8 mouse cellular contexts compared by ENCODE assay signal in genomic region chr5:24586547-24587199, GRCm38 (mm10). TPM values are rescaled to one million over a fixed set of nuclear protein-coding genes. Genes with fewer than 3 reads are reported as not detected.
DNase-seq lines count a peak whose midpoint lies in the region; ATAC-seq and TF ChIP-seq lines count a peak whose summit lies in the region.

Gene Chpf2 (plus strand): TSS chr5:24586741.

- H3K4me1 ChIP-seq in forebrain, postnatal 0 days (ENCODE audit: insufficient read depth) = peaks cover 10% of the 10 kb centered on the region

- peak within 1 kb of the TSS; percentile 79 for H3K4me3 ChIP-seq in forebrain, postnatal 0 days (ENCODE audit: low read depth, low read length)

- no peaks in the 10 kb centered on the region for H3K9me3 ChIP-seq in forebrain, postnatal 0 days (ENCODE audit: low read length)

- ATAC-seq in forebrain, postnatal 0 days = peak; percentile 96

- H3K9ac ChIP-seq in forebrain, postnatal 0 days = peak within 1 kb of the TSS; percentile 83

- peaks cover 30% of the 10 kb centered on the region for H3K36me3 ChIP-seq in forebrain, postnatal 0 days (ENCODE audit: insufficient read depth)

- WGBS in forebrain, postnatal 0 days = under 1% methylated on average over 43 of the region's 43 CpGs

- H3K27me3 ChIP-seq in forebrain, postnatal 0 days (ENCODE audit: insufficient read depth, low read length) = no peaks in the 10 kb centered on the region

- TF ChIP-seq CTCF in forebrain, postnatal 0 days (IDR thresholded peaks at IDR 0.05; ENCODE audit: low read depth) = peak; percentile 36; the same call in 1 of the 2 replicates

- peak; percentile 82 for DNase-seq in Muller cell, postnatal 12 days (ENCODE audit: inconsistent ontology term)
- peak; percentile 76 to 82 for DNase-seq in cerebellum, adult 18-20 months
- DNase-seq in forebrain, postnatal 0 days = peak; percentile 91
- peak; percentile 80 for DNase-seq in heart, postnatal 4 days
- DNase-seq in layer of hippocampus, adult 8-10 months (ENCODE audit: low spot score in 2 of 2) = peak; percentile 73 to 75
- peak; percentile 90 for DNase-seq in lung, postnatal 10 days
- peak; percentile 90 for DNase-seq in retina, embryonic 14.5 days (ENCODE audit: low spot score)
- peak; percentile 82 to 88 for DNase-seq in thymus, postnatal 36 days

- peak within 1 kb of the TSS; percentile 88 for H3K4me2 ChIP-seq in forebrain, postnatal 0 days (ENCODE audit: low read depth)

- peak within 1 kb of the TSS; percentile 88 for H3K27ac ChIP-seq in forebrain, postnatal 0 days (ENCODE audit: low read depth, low read length)

RNA-seq across cellular contexts. Expression of gene Chpf2, which starts in this region (rescaled TPM):
- total RNA-seq in forebrain, postnatal 0 days (2014; rRNA removed) = 25.0 and 33.5 TPM in 2 replicates
- polyA plus RNA-seq in forebrain, postnatal 0 days (2015; fragmentation: Nextera tagmentation; extraction: Ambion mirVana) = 18.7 and 21.3 TPM in 2 replicates
- 10 to 100 TPM; 19.9 to 21.6 TPM for total RNA-seq in heart, postnatal 4 days (2021)
- 10 to 100 TPM; 68.4 to 78.7 (median 75.5) TPM for total RNA-seq in layer of hippocampus, adult 8-10 months (2022)

Comparison
In these comparisons a context has a peak if more than half of its experiments do, and no peak if none do; other contexts are left out.
1. Peak in every context shown above with its lines: DNase-seq, ATAC-seq, H3K4me3 ChIP-seq and H3K27ac ChIP-seq.